Mouse (Mus musculus) midbrain, embryonic 16.5 days (tissue): ENCODE measurements around the gene Itfg2. TPM values are rescaled to one million over a fixed set of nuclear protein-coding genes. Genes with fewer than 3 reads are reported as not detected.
A peak's percentile ranks its signal among the peaks of the same experiment; 100 is the strongest.

Experiments
- ATAC-seq: fragments of 200-750 bp; cut with Nextera tagmentation; 2 replicates; pipeline ENCODE4 v1.8.0; 2017; ENCODE audit warnings: moderate TSS enrichment
- H3K27ac ChIP-seq: fragments of 300-500 bp; sonication (generic); 2 replicates; pipeline ENCODE4 v1.5.1; 2014; ENCODE audit warnings: mild to moderate bottlenecking, low read length, mixed read lengths
- H3K27me3 ChIP-seq: fragments of 300-500 bp; sonication (generic); 2 replicates; pipeline ENCODE4 v1.6.1; 2014; ENCODE audit warnings: low read depth, low read length, mixed read lengths; ENCODE audit not compliant: control insufficient read depth, insufficient read depth
- H3K36me3 ChIP-seq: fragments of 300-500 bp; sonication (generic); 2 replicates; pipeline ENCODE4 v1.6.1; 2014; ENCODE audit warnings: mild to moderate bottlenecking, low read length, moderate library complexity, mixed read lengths; ENCODE audit not compliant: control insufficient read depth, insufficient read depth
- H3K4me1 ChIP-seq: fragments of 300-500 bp; sonication (generic); 2 replicates; pipeline ENCODE4 v1.6.1; 2014; ENCODE audit warnings: mild to moderate bottlenecking, low read length, mixed read lengths; ENCODE audit not compliant: control insufficient read depth, insufficient read depth
- H3K4me2 ChIP-seq: fragments of 300-500 bp; sonication (generic); 2 replicates; pipeline ENCODE4 v1.6.1; 2014; ENCODE audit warnings: mild to moderate bottlenecking, low read length, mixed read lengths
- H3K4me3 ChIP-seq: fragments of 300-500 bp; sonication (generic); 2 replicates; pipeline ENCODE4 v1.5.1; 2014; ENCODE audit warnings: low read depth, mild to moderate bottlenecking, low read length, moderate library complexity, mixed read lengths
- H3K9ac ChIP-seq: fragments of 300-500 bp; sonication (generic); 2 replicates; pipeline ENCODE4 v1.6.1; 2014; ENCODE audit warnings: low read depth, low read length, mixed read lengths
- H3K9me3 ChIP-seq: fragments of 300-500 bp; sonication (generic); replicated peaks from 2 replicates; pipeline ENCODE4 v1.6.1; 2014; ENCODE audit warnings: mild to moderate bottlenecking, low read length, mixed read lengths; ENCODE audit not compliant: control insufficient read depth, poor library complexity, severe bottlenecking
- WGBS: fragments of 180-500 bp; shearing (Covaris S2); extraction: QIAGEN DNeasy Blood & Tissue Kit; methylation state at CpG from one replicate; pipeline ENCODE4 v1.1.7; 2014; 5-methylcytosine and 5-hydroxymethylcytosine counted together
- polyA plus RNA-seq: library from polyadenylated mRNA; unstranded; fragments of >200 nt; fragmentation: Nextera tagmentation; extraction: Ambion mirVana; gene quantifications from 2 replicates; pipeline ENCODE4 v1.2.1, GENCODE M21; 2015

Gene Itfg2
- polyA plus RNA-seq, 1 experiment from 2014 or later: 48.8 TPM

DNA sequence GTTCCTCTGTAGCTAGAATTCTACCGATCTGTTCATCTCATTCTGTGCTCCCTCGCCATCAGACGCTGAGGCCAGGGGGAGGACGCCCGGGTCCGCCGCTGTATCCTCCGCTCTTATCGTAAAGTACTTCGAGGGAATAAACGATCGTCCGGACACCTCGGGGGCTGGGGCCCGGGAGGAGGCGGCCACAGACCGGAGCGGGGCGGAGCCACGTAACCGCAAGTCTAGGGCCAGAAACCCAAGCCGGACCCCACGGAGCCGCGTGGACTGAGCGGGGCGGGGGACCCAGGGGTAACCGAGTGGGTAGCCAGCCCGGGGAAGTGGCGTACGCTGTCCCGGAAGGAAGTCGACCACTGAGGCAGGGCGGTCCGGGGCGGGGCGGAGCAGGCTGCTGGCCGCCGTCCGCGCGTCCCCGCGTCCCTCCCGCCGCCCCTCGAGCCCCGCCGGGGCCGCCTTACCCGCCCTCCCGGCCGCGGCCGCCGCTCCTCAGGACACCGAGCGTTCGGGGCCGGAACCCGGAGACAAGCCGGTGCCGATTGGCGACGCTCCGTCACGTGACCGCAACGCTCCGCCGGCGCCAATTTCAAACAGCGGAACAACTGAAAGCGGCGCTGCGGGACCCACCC is 62.2 kb downstream of the Itfg2 start, which contains the start of the genes Rhno1 and Foxm1:
Gene Rhno1, minus strand, starts transcription at position 531 of the 626 bp plus-strand sequence.
Gene Foxm1, plus strand, starts transcription at position 587 of the 626 bp plus-strand sequence.
- Histone ChIP-seq H3K4me1 (peaks cover 18% of the 10 kb centered on the region), H3K9me3 (no peaks in the 10 kb centered on the region), H3K36me3 (0 out of 2 replicates have a peak, but pooled peaks cover 2% of the 10 kb centered on the region), H3K9ac (peak within 1 kb of the TSS; percentile 90), H3K27me3 (no peaks in the 10 kb centered on the region), H3K4me3 (peak within 1 kb of the TSS; percentile 93), H3K4me2 (peak within 1 kb of the TSS; percentile 100), H3K27ac (peak within 1 kb of the TSS; percentile 88)
- ATAC-seq: peak; percentile 89
- under 1% methylated on average over 51 of the region's 76 CpGs for WGBS

DNA sequence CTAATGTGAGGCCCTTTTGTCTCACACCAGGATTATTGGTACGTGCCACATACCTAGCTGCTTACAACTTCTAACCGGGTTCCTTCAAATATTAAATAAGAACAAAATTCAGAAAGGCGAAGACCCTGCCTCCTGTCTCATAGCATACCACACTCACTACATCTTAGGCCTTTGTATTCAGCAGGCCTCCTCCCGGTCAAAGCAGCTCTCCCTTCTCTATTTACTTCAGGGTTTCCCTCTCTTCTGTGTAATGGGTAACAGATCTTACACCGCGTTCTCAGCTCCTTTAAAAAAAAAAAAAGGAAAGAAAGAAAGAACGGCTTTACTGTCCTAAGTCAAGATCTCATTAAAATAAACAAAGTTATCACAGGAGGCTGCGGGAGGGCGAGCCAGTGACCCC is 62.8 kb downstream of the Itfg2 start:
- H3K4me3 ChIP-seq: peak overlapping the region; percentile 93
- no peaks in the 10 kb centered on the region for H3K9me3 ChIP-seq
- no peaks in the 10 kb centered on the region for H3K27me3 ChIP-seq
- peak overlapping the region; percentile 100 for H3K4me2 ChIP-seq
- H3K4me1 ChIP-seq: peaks cover 18% of the 10 kb centered on the region
- peak overlapping the region; percentile 88 for H3K27ac ChIP-seq
- no peak for ATAC-seq
- peak overlapping the region; percentile 90 for H3K9ac ChIP-seq
- 11% methylated on average over 9 of the region's 9 CpGs for WGBS
- 0 out of 2 replicates have a peak, but pooled peaks cover 2% of the 10 kb centered on the region for H3K36me3 ChIP-seq

Other genes with a start within 250 kb of the Itfg2 start
- 0.58 and 0.65 TPM in 2 replicates for gene Tead4, start 124.1 kb downstream of the Itfg2 start, polyA plus RNA-seq
- 16.1 and 16.6 TPM in 2 replicates for gene Tulp3, start 69.1 kb downstream of the Itfg2 start, polyA plus RNA-seq
- 77.0 and 84.1 TPM in 2 replicates for gene Rhno1, start 62.0 kb downstream of the Itfg2 start, polyA plus RNA-seq
- 4.8 and 5.4 TPM in 2 replicates for gene Foxm1, start 62.0 kb downstream of the Itfg2 start, polyA plus RNA-seq
- 0.70 and 0.83 TPM in 2 replicates for gene Tex52, start 49.5 kb downstream of the Itfg2 start, polyA plus RNA-seq
- gene Gm44596, start 49.4 kb downstream of the Itfg2 start, polyA plus RNA-seq: not detected in 2 replicates
- gene Nrip2, start 25.6 kb downstream of the Itfg2 start, polyA plus RNA-seq: 10.7 and 13.6 TPM in 2 replicates
- gene Fkbp4, start 13.7 kb upstream of the Itfg2 start, polyA plus RNA-seq: 357 and 394 TPM in 2 replicates
- not detected in 2 replicates for gene Pzp, start 101.8 kb upstream of the Itfg2 start, polyA plus RNA-seq
- gene A2ml1, start 156.7 kb upstream of the Itfg2 start, polyA plus RNA-seq: 1.4 and 3.5 TPM in 2 replicates
- gene Klrb1a, start 198.6 kb upstream of the Itfg2 start, polyA plus RNA-seq: not detected in 2 replicates
- gene Clec2h, start 237.5 kb upstream of the Itfg2 start, polyA plus RNA-seq: not detected in 2 replicates